Comparison of ENCODE assay signal across 22 mouse cellular contexts in genomic region chr10:75095216-75095615, GRCm38 (mm10). TPM values are rescaled to one million over a fixed set of nuclear protein-coding genes. Genes with fewer than 3 reads are reported as not detected.
DNase-seq lines count a peak whose midpoint lies in the region; TF ChIP-seq lines count a peak whose summit lies in the region.
"Had no signal": no experiment of that assay in that cellular context is flagged by ENCODE, and none has a peak within 500 bp of the region (broad histone marks: within the 10 kb centered on the region; RNA-seq: fewer than 3 reads in every experiment).

No protein-coding gene starts in this region.

- peak overlapping the region; percentile 72 for H3K27ac ChIP-seq in left cerebral cortex, adult 2 months
- H3K27ac ChIP-seq: embryonic facial prominence, embryonic 10.5 days; embryonic facial prominence, embryonic 12.5 days; forebrain, embryonic 13.5 days; forebrain, embryonic 15.5 days had no signal

- H3K4me3 ChIP-seq in left cerebral cortex, adult 2 months: no peak overlapping the region
- H3K4me3 ChIP-seq: embryonic facial prominence, embryonic 10.5 days; embryonic facial prominence, embryonic 12.5 days; forebrain, embryonic 13.5 days; forebrain, embryonic 15.5 days had no signal

- TF ChIP-seq CTCF in left cerebral cortex, adult 2 months (IDR thresholded peaks at IDR 0.05): no peak

- peak; percentile 27 for DNase-seq in layer of hippocampus, adult 11-12 months (ENCODE audit: low spot score)
- DNase-seq in layer of hippocampus, adult 9-10 months (ENCODE audit: low spot score): no peak
- DNase-seq in left cerebral cortex, adult 2 months (ENCODE audit: extremely low spot score in 1 of 2, low spot score in 2 of 2): no peak
- no peak for DNase-seq in left cerebral cortex, postnatal 10 days (ENCODE audit: extremely low spot score in 1 of 2, low spot score in 2 of 2)
- peak; percentile 59 for DNase-seq in brain, adult 2 months (ENCODE audit: low read depth, low spot score)
- DNase-seq in telencephalon, adult 2 months (ENCODE audit: low read depth, low spot score): peak; percentile 49
- DNase-seq in heart, adult 9 months (ENCODE audit: low spot score in 2 of 2): no peak
- DNase-seq in c-Kit-positive CD71-positive TER-119-positive erythroid progenitor cells, embryonic 14.5 days (ENCODE audit: low spot score): no peak
- DNase-seq: adrenal gland, adult 2 months; adrenal gland, postnatal 10 days; adrenal gland, postnatal 25 days; cerebellum, adult 11 months; cerebellum, adult 18-20 months; cerebellum, adult 8-10 months; cerebellum, adult 9-11 months; cerebellum, postnatal 14 days; cerebellum, postnatal 36 days; forebrain, postnatal 0 days had no signal

- intact Hi-C loops in left cerebral cortex, adult 2 months (cut with DNase I): no loop called here
- intact Hi-C loops in left cerebral cortex, postnatal 10 days (cut with DNase I): no loop called here

RNA-seq across cellular contexts. Expression of gene Bcr, which starts 34.8 kb away (rescaled TPM):
- 100 to 1,000 TPM in 1 of 2 experiments, 10 to 100 TPM in 1; 99.6 to 113 TPM for total RNA-seq in left cerebral cortex, adult 2 months (2021)
- total RNA-seq in left cerebral cortex, postnatal 10 days (2021): 10 to 100 TPM; 73.1 to 76.3 TPM

RNA-seq across cellular contexts. Expression of gene Rab36, which starts 58.4 kb away (rescaled TPM):
- 10 to 100 TPM; 31.6 to 35.7 TPM for total RNA-seq in left cerebral cortex, adult 2 months (2021)
- total RNA-seq in left cerebral cortex, postnatal 10 days (2021): 10 to 100 TPM; 39.1 to 41.8 TPM

Comparison
In these comparisons a context has a peak if more than half of its experiments do, and no peak if none do; other contexts are left out.
1. DNase-seq: peak in layer of hippocampus, adult 11-12 months (single experiment), brain, adult 2 months (single experiment) and telencephalon, adult 2 months (single experiment); none in layer of hippocampus, adult 9-10 months (single experiment), left cerebral cortex, adult 2 months (0 of 2), left cerebral cortex, postnatal 10 days (0 of 2), heart, adult 9 months (0 of 2) and c-Kit-positive CD71-positive TER-119-positive erythroid progenitor cells, embryonic 14.5 days (single experiment).